Mouse (Mus musculus) thymus, postnatal 10 days (tissue): Measurements from ENCODE around the gene Coro6.
A peak's percentile ranks its signal among the peaks of the same experiment; 100 is the strongest.

Experiments
- DNase-seq, 2 experiments: peaks; one replicate each; pipeline ENCODE4 v3.0.0; 2021; ENCODE audit warnings: low spot score in 2 of 2

The Coro6 gene

DNA sequence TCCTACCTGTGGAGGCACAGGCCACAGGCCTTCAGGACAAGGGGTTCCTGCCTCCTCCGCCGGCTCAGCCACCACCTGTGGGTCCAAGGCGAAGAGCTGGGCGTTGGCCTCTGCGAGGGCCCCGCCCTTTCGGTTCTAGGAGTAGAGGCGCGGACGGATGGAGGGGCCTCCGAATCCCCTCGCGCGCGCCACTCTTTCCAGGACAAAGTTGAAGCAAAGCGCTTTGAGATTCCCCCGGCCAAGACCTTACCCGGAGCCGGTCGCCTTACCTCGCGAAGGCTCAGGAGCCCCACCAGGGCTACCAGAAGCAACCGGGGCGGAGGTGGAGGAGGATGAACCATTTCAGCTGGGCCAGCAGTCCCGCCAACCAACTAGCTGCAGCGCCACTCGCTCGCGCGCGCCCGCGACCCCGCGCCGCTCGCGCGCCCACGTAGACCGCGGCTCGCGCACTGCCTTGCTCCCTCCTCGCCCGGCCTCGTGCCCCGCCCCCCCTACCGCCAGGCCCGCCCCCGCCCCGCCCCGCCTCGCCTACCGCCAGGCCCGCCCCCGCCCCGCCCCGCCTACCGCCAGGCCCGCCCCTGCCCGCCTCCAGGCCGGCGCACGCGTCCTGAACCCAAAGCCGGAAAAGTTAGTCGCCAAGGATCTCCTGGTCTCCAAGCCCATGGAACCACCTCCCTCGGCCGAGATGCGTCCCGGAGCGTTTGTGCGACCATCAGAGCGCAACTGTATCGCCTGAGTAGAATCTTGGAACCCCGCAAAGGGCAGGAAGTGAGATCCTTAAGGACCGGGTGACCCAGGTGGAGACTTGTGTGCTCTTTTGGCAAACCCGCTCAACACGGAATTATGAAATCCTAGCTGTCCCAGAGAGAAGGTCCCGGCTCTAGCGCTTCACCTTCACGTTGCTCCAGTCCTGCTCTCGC, 50.9 kb downstream of the Coro6 start:
- peak; percentile 82 to 90 for DNase-seq

DNA sequence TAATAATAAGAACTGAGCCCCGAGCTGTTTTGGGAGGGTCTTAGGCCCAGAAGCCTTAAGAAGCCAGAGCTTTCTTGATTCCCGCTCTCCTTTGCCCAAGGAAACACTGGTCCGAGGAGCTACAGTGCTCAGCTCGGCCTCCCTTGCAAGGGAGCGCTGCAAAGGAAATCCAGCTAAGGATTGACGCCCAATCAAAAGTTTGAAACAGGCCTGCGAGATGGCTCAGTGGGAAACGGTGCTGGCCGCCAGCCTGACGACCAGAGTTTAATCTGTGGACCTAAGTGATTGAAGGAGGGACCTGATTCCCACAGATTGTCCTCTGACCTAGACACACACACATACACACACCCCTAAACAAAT, 51.6 kb downstream of the Coro6 start:
- DNase-seq, result no peak

DNA sequence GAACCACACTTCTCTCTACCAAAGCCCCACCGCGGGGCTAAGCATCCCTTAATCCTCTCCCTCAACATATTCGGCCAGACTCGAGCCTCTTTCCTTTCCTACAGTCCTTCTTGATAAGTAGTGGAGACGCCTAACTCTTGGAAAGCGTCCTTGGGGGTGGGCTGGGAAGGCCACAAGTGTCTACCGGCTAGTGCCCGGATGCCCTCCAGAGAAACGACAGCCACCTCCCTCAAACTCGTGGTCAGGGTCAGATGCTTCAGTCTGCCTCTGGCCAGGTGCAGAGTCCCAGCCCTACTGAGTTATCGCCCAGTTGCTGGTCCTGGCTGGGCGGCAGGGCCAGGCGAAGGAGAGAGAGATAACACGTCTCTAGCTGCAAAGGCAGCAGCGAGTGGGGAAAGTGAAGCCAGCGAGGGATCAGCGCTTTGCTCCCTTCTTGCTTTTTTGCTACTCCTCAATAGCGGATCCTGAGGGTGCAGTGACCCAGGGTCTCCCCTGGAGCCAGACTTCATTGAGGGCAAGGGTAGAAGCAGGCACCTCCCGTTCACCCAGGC, 52.1 kb downstream of the Coro6 start:
- no peak for DNase-seq

DNA sequence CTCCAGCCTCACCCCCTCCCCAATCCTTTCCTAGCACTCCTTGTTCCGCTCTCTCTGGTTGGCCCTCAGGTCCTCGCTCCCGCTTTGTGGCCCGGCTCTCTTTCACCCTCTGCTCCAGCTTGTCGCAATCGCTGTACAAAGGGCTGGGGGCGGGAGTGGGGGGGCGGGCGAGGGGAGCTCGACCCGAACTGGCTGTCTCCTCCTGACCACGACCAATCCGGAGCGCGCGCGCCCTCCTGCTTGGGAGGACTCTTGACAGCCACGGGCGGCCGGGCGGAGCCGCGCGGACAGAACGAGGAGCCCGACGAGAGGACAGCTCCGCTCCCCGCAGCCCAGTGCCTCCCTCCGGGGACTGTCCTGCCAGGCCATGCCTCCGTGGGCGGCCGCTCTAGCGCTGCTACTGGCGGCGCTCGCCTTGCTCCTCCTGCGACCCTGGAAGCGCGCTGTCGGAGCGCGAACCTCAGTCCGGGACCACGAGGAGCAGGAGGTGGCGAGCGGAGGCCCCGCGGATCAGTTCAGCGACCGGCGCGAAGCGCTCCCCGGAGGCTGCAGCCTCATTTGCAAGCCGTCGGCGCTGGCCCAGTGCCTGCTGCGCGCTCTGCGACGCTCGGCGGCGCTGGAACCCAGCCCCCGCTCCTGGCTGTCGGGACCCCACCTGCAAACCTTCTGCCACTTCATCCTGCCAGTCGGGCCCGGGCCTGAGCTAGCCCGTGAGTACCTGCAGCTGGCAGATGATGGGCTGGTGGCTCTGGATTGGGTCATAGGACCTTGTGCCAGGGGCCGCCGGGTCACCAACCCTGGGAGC, 52.8 kb downstream of the Coro6 start, which contains the start of gene Abhd15:
Gene Abhd15, plus strand, starts transcription at position 290 of the 805 bp plus-strand sequence.
- peak; percentile 56 to 71 for DNase-seq

DNA sequence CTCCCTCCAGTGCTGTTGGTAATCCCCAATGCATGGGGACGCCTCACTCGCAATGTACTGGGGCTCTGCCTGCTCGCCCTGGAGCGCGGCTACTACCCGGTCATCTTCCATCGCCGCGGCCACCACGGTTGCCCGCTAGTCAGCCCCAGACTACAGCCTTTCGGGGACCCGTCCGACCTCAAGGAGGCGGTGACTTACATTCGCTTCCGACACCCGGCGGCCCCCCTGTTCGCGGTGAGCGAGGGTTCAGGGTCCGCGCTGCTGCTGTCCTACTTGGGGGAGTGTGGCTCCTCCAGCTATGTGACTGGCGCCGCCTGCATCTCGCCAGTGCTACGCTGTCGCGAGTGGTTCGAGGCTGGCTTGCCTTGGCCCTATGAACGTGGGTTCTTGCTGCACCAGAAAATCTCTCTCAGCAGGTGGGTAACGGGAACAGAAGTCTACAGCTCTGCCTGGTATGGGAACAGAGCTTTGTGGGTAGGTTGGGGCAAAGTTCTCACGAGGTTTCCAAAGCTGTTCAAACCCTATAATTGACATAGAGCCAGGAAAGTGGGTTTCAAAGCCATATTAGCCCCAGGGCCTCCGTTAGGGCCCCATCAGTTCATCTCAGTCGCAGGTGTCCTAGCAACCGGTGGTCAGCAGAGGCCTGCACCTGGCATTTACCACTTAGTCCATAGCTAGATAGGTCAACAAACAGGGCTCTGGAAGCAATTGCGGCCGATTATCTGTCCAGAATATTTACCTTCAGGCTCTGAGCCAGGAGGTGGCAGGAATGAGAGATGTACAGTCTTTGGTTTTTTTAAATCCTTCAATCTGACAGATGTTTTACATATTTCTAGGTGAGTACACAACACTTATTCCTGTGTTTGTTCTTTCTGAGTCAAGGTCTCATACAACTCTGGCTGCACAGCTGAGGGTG, 53.7 kb downstream of the Coro6 start, which contains the start of gene Trp53i13:
Gene Trp53i13, minus strand, starts transcription at position 344 of the 916 bp plus-strand sequence.
- DNase-seq, result peak in 1 of 2 experiments; percentile 45

DNA sequence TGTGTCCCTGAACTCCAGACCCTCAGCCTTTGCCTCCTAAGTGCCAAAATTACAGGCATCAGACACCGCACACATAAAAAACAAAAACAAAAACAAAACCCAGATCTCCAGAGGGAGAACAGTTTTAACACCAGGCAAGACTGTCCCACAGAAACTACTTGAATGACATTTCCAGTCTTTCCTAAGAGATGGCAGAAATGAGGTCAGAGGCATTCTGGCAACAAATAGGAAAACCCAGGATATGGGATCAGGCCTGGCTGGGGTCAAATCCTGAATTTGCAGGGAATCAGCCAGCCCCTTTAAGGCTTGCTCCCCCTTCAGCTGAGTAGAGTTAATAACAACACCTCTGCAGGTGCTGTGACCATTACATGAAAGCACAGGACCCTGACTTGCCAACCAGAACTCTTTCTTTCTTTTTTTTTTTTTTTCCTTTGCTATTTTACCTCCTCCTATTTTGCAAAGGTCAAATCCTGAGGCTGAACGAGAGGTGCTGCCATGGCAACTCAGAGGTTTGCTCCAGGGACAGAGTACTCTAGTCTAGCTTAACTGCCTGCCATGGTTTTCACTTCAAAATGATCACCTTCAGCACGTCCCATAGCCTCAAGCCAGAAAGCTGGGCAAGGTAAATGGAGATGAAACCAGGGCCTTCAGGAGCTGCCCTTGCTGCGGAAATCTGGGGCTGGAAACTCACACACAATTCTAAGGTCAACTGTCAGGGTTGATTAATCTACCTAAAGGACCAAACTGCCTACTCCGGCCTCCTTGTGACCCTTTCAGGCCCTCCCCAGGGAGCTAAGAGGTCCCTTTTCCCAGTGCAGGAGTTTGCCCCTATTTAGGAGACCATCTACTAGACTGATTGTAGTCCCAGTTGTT, 54.6 kb downstream of the Coro6 start:
- DNase-seq, result no peak

DNA sequence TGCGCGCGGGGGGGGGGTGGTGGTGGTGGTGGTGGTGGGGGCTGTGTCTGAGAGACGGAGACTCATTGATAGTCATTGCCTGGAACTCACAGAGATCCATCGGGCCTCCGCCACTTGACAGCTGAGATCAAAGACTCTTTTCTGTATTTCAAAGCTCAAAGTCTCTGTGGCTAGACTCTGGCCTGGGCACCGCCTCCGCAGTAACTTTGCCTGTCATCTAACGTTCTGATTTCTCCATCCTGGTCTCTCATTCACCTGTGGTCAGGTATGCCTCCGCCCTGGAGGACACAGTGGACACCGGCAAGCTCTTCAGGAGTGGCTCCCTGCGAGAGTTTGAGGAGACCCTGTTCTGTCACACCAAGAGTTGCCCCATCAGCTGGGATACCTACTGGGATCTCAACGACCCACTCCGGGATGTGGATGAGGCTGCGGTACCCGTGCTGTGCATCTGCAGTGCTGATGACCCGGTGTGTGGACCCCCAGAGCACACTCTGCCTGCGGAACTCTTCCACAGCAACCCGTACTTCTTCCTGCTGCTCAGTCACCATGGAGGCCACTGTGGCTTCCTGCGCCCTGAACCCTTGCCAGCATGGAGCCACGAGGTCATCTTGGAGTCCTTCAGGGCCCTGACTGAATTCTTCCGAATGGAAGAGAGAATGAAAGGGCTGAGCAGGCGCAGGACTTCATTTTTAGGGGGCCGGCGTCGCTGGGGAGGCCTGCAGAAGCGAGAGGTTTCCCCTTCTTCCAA, 56.0 kb downstream of the Coro6 start:
- peak in 1 of 2 experiments; percentile 45 for DNase-seq

DNA sequence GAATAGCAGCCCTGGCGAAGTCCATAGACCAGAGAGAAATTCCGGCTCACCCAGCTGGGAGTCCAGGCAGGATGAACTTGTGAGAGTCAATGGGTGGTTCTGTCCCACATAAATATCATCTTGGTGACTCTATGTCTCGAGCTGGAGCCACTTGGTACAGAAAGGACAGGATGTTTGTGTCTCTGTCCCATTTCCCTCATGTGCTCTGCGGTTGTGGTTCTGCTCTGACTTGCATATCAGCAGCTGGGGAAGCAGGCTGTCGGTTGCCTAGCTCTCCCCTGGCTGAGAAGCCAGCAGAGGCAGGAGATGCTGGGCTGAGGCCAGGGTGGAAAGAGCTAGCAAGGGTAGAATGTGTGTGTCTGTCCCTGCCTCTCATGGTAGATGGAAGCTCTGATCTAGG, 56.8 kb downstream of the Coro6 start, which contains the start of gene Gm10392:
Gene Gm10392, minus strand, starts transcription at position 156 of the 400 bp plus-strand sequence.
- peak; percentile 79 to 82 for DNase-seq
